Mouse (Mus musculus): ENCODE data around the gene Prdm10.

GRCm38 (mm10) chr9:31305807-31306206 is 25.5 kb downstream of the Prdm10 start:
- no peak for TF ChIP-seq CTCF (IDR thresholded peaks at IDR 0.05; ENCODE audit: insufficient read depth, low read length)
- TF ChIP-seq POLR2A (IDR thresholded peaks at IDR 0.05; ENCODE audit: borderline replicate concordance, extremely low read depth, low read depth, low read length) = no peak
